Mouse (Mus musculus): Measurements from ENCODE around the gene Znrf4. TPM values are rescaled to one million over a fixed set of nuclear protein-coding genes. Genes with fewer than 3 reads are reported as not detected.

The Znrf4 gene
- total RNA-seq, 2 experiments from 2014 or later, result not detected

DNA sequence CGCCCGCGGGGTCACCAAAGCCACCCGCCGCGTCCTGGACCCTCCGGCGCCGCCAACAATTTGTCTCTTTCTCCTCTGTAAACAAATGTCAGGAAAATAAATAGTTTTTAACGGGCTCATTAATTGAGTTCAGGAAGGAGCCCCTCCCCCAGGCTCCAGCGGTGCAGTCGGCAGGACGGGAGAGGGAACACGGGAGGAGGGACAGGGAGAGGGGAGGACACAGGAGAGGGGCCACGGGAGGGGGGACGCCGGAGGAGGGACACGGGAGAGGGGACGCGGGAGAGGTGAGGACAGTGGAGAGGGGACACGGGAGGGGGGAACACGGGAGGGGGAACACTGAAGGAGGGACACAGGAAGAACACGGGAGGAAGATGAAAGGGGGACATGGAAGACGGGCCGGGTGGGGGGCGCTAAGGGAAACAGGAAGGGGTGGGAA, 42.2 kb downstream of the Znrf4 start:
- intact Hi-C loops (cut with DNase I), result no loop called here
- DNase-seq, result no peak

- intact Hi-C loops (cut with DNase I), result no loop called here
- DNase-seq, result no peak
These were observed 43.0 kb downstream of the Znrf4 start for GRCm38 (mm10) chr17:56469275-56469674.

DNA sequence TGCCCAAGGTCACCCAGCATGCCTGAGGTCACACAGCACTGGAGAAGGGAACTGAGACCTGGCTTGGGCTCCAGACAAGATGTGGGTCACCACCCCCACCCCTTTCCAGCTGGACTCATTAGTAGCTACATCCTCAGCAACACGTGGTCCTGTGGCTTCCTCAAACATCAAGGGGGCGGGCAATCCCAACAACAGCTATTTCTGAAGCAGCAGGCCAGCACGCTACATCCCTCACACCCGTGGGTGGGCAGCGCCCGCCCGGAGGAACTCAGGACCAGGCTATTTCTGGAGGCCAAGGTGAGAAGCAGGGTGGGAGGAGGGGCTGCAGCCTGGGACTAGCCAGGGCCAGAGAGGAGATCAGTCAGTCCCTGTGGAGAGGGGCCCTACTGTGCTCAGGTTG, 43.4 kb downstream of the Znrf4 start:
- intact Hi-C loops (cut with DNase I), result no loop called here
- no peak for DNase-seq

DNA sequence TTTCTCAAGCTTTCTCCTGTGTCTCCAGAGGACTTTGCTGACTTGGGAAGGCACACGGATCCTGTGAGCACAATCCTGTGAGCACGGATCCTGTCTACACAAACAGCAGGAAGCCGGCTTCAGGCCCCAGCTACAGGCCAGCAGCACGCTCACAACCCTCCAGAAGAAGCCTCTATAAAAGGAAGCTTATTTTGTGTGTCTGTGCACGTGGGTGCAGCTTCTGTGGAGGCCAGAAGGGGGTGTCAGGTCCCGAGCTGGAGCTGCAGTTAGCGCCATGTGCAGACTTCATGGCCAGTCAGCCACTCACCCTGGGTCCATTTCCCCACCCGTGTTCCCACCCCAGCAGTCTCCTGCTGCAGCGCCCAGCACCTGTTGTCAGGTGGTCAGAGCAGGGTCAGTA, 43.9 kb downstream of the Znrf4 start:
- DNase-seq, result no peak
- intact Hi-C loops (cut with DNase I), result no loop called here

DNA sequence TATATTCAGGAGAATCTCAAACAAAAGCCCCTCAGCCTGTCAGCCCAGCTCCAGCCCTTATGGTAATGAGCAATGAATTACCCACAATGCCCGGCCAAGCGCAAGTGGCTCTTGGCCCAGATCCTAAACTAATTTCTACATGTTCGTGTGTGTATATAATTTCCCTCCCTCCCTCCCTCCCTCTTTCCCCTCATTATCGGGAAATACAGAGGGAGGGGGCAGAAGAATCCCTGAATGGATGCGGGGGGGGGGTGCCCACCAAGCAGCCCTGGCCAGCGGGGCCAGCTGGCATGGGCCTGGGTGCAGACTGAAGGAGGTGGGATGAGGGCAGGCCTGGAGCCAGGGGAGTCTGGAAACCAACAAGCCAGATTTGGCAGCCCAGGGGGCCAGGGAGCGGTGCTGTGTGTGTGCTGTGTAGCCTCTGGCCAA, 44.8 kb downstream of the Znrf4 start:
- intact Hi-C loops (cut with DNase I), result no loop called here
- DNase-seq, result peak; percentile 95

DNA sequence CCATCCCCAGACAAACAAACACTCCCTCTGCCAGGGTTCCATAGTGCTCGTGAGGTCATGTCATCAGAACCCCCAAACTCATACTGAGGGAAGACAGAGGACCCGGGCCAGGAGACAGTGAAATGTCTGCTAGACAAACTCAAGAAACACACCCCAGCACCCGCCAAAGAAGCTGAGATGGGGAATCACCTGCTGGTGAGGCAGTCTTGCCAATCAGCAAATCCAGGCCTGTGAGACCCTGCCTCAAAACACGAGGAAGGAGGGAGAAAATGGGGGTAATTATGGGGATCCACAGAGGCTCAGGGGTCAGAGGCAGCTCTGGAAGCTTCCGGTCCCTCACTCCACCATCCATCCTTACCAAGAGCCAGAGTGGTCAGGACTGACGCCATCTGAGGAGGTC, 45.5 kb downstream of the Znrf4 start:
- DNase-seq, result no peak
- intact Hi-C loops (cut with DNase I), result no loop called here

DNA sequence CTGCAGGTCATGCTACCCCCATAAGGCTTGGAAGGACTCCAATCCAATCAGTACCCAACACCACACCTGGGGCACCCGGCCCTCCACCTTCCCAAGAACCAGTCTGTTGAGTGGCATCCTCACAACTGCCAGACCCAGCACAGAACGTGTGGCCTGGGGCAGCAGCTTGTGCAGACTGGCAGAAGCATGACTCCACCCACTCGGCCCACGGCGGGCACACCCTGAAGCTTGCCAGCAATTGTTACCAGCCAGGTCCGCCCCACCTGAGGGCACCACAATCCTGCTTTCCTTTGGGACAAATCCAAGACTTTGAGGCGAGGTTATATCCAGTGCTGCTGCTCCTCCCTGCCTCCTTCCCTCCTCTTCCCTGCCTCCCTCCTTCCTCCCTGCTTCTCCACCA, 47.4 kb downstream of the Znrf4 start:
- intact Hi-C loops (cut with DNase I), result no loop called here
- DNase-seq, result no peak

- intact Hi-C loops (cut with DNase I), result no loop called here
- no peak for DNase-seq
These were observed 47.9 kb downstream of the Znrf4 start for GRCm38 (mm10) chr17:56464345-56464744.

DNA sequence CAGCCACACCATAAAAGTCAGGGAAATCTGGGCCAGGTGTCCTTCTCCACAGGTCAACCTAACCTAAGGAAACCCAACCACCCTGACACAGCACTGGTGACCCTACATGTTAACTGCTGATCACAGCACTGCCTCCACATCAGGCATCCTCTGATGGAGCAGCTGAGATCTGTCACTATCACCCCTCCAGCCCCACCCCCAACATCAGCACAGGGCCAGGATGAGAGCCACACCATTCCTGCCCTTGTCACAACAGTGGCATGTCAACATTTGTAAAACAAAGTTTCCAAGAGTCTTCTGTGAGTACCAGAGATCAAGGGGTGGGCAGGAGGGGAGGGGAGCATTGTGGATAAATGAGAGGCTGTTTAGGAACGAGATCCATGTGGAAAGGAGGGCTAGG, 48.7 kb downstream of the Znrf4 start:
- intact Hi-C loops (cut with DNase I), result no loop called here
- DNase-seq, result no peak

- no peak for DNase-seq
- intact Hi-C loops (cut with DNase I), result no loop called here
These were observed 49.3 kb downstream of the Znrf4 start for GRCm38 (mm10) chr17:56462835-56463455.

DNA sequence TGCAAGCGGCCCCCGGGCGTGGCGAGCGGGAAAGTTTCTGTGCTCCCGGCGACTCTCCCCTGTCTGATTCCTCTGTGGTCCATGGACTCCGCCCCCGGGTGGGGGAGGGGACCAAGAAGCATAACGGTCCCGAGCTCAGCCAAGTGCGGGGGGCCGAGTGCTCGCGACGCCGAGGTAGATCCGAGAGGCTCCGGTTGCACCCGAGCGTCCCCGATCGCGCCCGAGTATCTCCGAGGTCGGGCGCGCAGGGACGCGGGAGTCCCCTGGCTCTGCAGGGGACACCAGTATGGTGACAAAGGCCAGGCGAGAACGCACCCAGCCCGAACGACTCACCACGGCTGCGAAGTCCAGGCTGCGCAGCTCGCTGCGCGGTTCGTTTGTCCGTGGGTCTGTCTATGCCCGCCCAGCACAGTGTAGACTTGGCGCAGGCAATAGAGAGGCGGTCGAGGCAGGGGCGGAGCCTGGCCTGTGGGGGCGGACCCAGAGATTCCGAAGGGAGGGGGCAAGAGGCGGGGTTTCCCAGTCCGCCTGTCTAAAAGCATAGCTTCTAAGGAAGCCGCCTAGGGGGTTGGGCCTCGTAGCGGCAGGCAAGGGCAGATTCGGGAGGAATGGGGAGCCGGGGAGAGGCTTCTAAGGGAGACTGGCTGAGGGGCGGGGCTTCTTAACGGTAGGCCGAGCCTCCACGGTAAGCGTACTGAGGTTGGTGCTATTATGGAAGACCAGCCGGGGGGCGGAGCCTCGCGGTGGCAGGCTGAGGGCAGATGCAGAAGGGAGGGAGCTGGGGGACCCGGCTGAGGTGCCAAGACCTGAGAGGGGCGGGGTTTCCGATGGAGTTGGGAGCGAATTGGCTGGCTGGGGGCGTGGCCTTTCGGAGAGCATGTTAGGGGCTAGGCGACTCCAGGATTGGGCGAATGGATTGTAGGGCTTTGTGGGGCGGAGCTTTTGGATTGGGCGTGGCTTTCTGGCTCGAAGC, 50.2 kb downstream of the Znrf4 start:
- DNase-seq, result peak; percentile 99
- intact Hi-C loops (cut with DNase I), result no loop called here

Other genes with a start within 250 kb of the Znrf4 start
- gene Ticam1, start 235.6 kb downstream of the Znrf4 start, total RNA-seq (2021), result 1 to 10 TPM; 3.4 to 3.7 TPM
- 1 to 10 TPM; 4.5 to 6.1 TPM for gene Plin3, start 219.6 kb downstream of the Znrf4 start, total RNA-seq (2021)
- gene Arrdc5, start 212.1 kb downstream of the Znrf4 start, total RNA-seq (2021), result not detected
- gene Uhrf1, start 209.1 kb downstream of the Znrf4 start, total RNA-seq (2021), result 10 to 100 TPM; 12.3 to 16.2 TPM
- gene Kdm4b, start 186.4 kb downstream of the Znrf4 start, total RNA-seq (2021), result 100 to 1,000 TPM; 111 to 112 TPM
- gene Ptprs, start 35.9 kb downstream of the Znrf4 start, total RNA-seq (2021), result 100 to 1,000 TPM; 821 to 872 TPM
- 1 to 10 TPM; 1.9 to 2.2 TPM for gene Gm20219, start 42.0 kb upstream of the Znrf4 start, total RNA-seq (2021)
- gene Safb2, start 72.2 kb upstream of the Znrf4 start, total RNA-seq (2021), result 100 to 1,000 TPM; 105 to 107 TPM
- 100 to 1,000 TPM; 173 to 188 TPM for gene Safb, start 72.4 kb upstream of the Znrf4 start, total RNA-seq (2021)
- gene 2410015M20Rik, start 97.3 kb upstream of the Znrf4 start, total RNA-seq (2021), result 100 to 1,000 TPM; 119 to 135 TPM
- 100 to 1,000 TPM; 563 to 595 TPM for gene Rpl36, start 101.0 kb upstream of the Znrf4 start, total RNA-seq (2021)
- gene Lonp1, start 114.5 kb upstream of the Znrf4 start, total RNA-seq (2021), result 10 to 100 TPM; 61.5 to 63.4 TPM
- gene Catsperd, start 115.7 kb upstream of the Znrf4 start, total RNA-seq (2021), result 1 to 10 TPM; 1.3 to 2.2 TPM
- 100 to 1,000 TPM; 102 to 112 TPM for gene Ranbp3, start 160.9 kb upstream of the Znrf4 start, total RNA-seq (2021)
- gene Ndufa11, start 205.3 kb upstream of the Znrf4 start, total RNA-seq (2021), result 100 to 1,000 TPM; 187 to 194 TPM
- gene Vmac, start 205.6 kb upstream of the Znrf4 start, total RNA-seq (2021), result 10 to 100 TPM; 10.8 to 12.6 TPM
- 1 to 10 TPM; 1.2 to 1.3 TPM for gene Nrtn, start 245.1 kb upstream of the Znrf4 start, total RNA-seq (2021)

Measured in left cerebral cortex, postnatal 4 days (tissue).